Mouse (Mus musculus) stomach, embryonic 14.5 days (tissue): Measurements from ENCODE around the gene Arid2. TPM values are rescaled to one million over a fixed set of nuclear protein-coding genes. Genes with fewer than 3 reads are reported as not detected.
"Not testable (repeated sequence)": the region's sequence is repeated elsewhere in the genome, so short reads cannot be mapped to it uniquely, and the experiment has no call there.

Experiments
- ATAC-seq: fragments of 200-750 bp; cut with Nextera tagmentation; 2 replicates; pipeline ENCODE4 v1.8.0; 2017; ENCODE audit warnings: low read depth, moderate TSS enrichment; ENCODE audit not compliant: insufficient number of reproducible peaks, insufficient read depth, low FRiP score
- H3K27ac ChIP-seq: fragments of 300-500 bp; sonication (generic); 2 replicates; pipeline ENCODE4 v1.5.1; 2014; ENCODE audit warnings: mild to moderate bottlenecking, low read length, moderate library complexity, mixed read lengths
- H3K27me3 ChIP-seq: fragments of 300-500 bp; sonication (generic); 2 replicates; pipeline ENCODE4 v1.6.1; 2014; ENCODE audit warnings: low read length, control low read depth, mixed read lengths; ENCODE audit not compliant: control insufficient read depth, insufficient read depth
- H3K36me3 ChIP-seq: fragments of 300-500 bp; sonication (generic); 2 replicates; pipeline ENCODE4 v1.6.1; 2014; ENCODE audit warnings: mild to moderate bottlenecking, control low read depth, low read length, moderate library complexity, mixed read lengths; ENCODE audit not compliant: control insufficient read depth, insufficient read depth
- H3K4me1 ChIP-seq: fragments of 300-500 bp; sonication (generic); 2 replicates; pipeline ENCODE4 v1.6.1; 2014; ENCODE audit warnings: low read length, control low read depth, mixed read lengths; ENCODE audit not compliant: control insufficient read depth, insufficient read depth
- H3K4me2 ChIP-seq: fragments of 300-500 bp; sonication (generic); replicated peaks from 2 replicates; pipeline ENCODE4 v1.6.1; 2014; ENCODE audit warnings: low read depth, low read length, control low read depth
- H3K4me3 ChIP-seq: fragments of 300-500 bp; sonication (generic); 2 replicates; pipeline ENCODE4 v1.5.1; 2014; ENCODE audit warnings: low read depth, low read length, control low read depth
- H3K9ac ChIP-seq: fragments of 300-500 bp; sonication (generic); replicated peaks from 2 replicates; pipeline ENCODE4 v1.6.1; 2014; ENCODE audit warnings: low read depth, mild to moderate bottlenecking, control low read depth, low read length, moderate library complexity, mixed read lengths
- H3K9me3 ChIP-seq: fragments of 300-500 bp; sonication (generic); 2 replicates; pipeline ENCODE4 v1.6.1; 2016; ENCODE audit warnings: low read depth, low read length, control low read depth; ENCODE audit not compliant: control insufficient read depth
- WGBS: fragments of 180-500 bp; shearing (Covaris S2); extraction: QIAGEN DNeasy Blood & Tissue Kit; methylation state at CpG from one replicate; pipeline ENCODE4 v1.1.7; 2014; 5-methylcytosine and 5-hydroxymethylcytosine counted together
- polyA plus RNA-seq: library from polyadenylated mRNA; unstranded; fragments of >200 nt; fragmentation: Nextera tagmentation; extraction: Ambion mirVana; gene quantifications from 2 replicates; pipeline ENCODE4 v1.2.1, GENCODE M21; 2014

Arid2 gene
- polyA plus RNA-seq, 1 experiment from 2014 or later = 31.2 TPM

- Histone ChIP-seq H3K9me3 (no peaks in the 10 kb centered on the region), H3K27me3 (no peaks in the 10 kb centered on the region), H3K36me3 (peaks cover 78% of the 10 kb centered on the region), H3K27ac (no peak overlapping the region), H3K4me1 (no peaks in the 10 kb centered on the region), H3K4me2 (no peak overlapping the region), H3K9ac (no peak overlapping the region), H3K4me3 (no peak overlapping the region)
- ATAC-seq = no peak
- whole genome bisulfite sequencing = 93% methylated on average over 12 of the region's 12 CpGs
Observed at GRCm38 (mm10) chr15:96418161-96418560, 130.8 kb downstream of the Arid2 start.

GRCm38 (mm10) chr15:96419920-96420319 lies 132.6 kb downstream of the Arid2 start:
- ATAC-seq = no peak
- H3K27me3 ChIP-seq = no peaks in the 10 kb centered on the region
- no peak overlapping the region for H3K4me3 ChIP-seq
- H3K36me3 ChIP-seq = peaks cover 76% of the 10 kb centered on the region
- H3K9ac ChIP-seq = no peak overlapping the region
- no peak overlapping the region for H3K4me2 ChIP-seq
- H3K27ac ChIP-seq = no peak overlapping the region
- no peaks in the 10 kb centered on the region for H3K9me3 ChIP-seq
- no peaks in the 10 kb centered on the region for H3K4me1 ChIP-seq
- WGBS = 94% methylated on average over 8 of the region's 8 CpGs

GRCm38 (mm10) chr15:96434202-96434601 lies 146.9 kb downstream of the Arid2 start:
- no peaks in the 10 kb centered on the region for H3K4me1 ChIP-seq
- WGBS = 91% methylated on average over 1 of the region's 1 CpGs
- no peak overlapping the region for H3K27ac ChIP-seq
- peaks cover 49% of the 10 kb centered on the region for H3K36me3 ChIP-seq
- H3K9ac ChIP-seq = no peak overlapping the region
- no peak for ATAC-seq
- no peak overlapping the region for H3K4me2 ChIP-seq
- no peak overlapping the region for H3K4me3 ChIP-seq
- no peaks in the 10 kb centered on the region for H3K27me3 ChIP-seq
- H3K9me3 ChIP-seq = no peaks in the 10 kb centered on the region

- WGBS = 74% methylated on average over 5 of the region's 6 CpGs
- not testable (repeated sequence) for H3K9me3 ChIP-seq, H3K27me3 ChIP-seq
Observed at GRCm38 (mm10) chr15:96441480-96441879, 154.2 kb downstream of the Arid2 start.

GRCm38 (mm10) chr15:96446785-96447184 lies 159.5 kb downstream of the Arid2 start:
- Histone ChIP-seq H3K9me3 (no peaks in the 10 kb centered on the region), H3K36me3 (peaks cover 30% of the 10 kb centered on the region), H3K4me3 (no peak overlapping the region), H3K9ac (no peak overlapping the region), H3K4me2 (no peak overlapping the region), H3K4me1 (no peaks in the 10 kb centered on the region), H3K27me3 (no peaks in the 10 kb centered on the region), H3K27ac (no peak overlapping the region)
- ATAC-seq = no peak
- 75% methylated on average over 10 of the region's 10 CpGs for WGBS

More at GRCm38 (mm10) chr15:96441480-96441879, 154.2 kb downstream of the Arid2 start:
- H3K4me3 ChIP-seq, H3K9ac ChIP-seq, H3K27ac ChIP-seq, ATAC-seq, H3K4me1 ChIP-seq, H3K4me2 ChIP-seq: not testable (repeated sequence)
- peaks cover 30% of the 10 kb centered on the region for H3K36me3 ChIP-seq

GRCm38 (mm10) chr15:96448656-96449299 lies 161.5 kb downstream of the Arid2 start:
- 91% methylated on average over 7 of the region's 7 CpGs for WGBS

GRCm38 (mm10) chr15:96453346-96453745 lies 166.0 kb downstream of the Arid2 start:
- H3K36me3 ChIP-seq = peaks cover 9% of the 10 kb centered on the region; the same call in 1 of the 2 replicates
- H3K9ac ChIP-seq = no peak overlapping the region

More at GRCm38 (mm10) chr15:96448656-96449299, 161.5 kb downstream of the Arid2 start:
- H3K4me2 ChIP-seq = no peak overlapping the region
- no peak overlapping the region for H3K4me3 ChIP-seq
- H3K27ac ChIP-seq = no peak overlapping the region
- no peaks in the 10 kb centered on the region for H3K27me3 ChIP-seq
- no peaks in the 10 kb centered on the region for H3K9me3 ChIP-seq
- no peak overlapping the region for H3K9ac ChIP-seq
- no peaks in the 10 kb centered on the region for H3K4me1 ChIP-seq
- ATAC-seq = no peak
- peaks cover 20% of the 10 kb centered on the region; the same call in 1 of the 2 replicates for H3K36me3 ChIP-seq

More at GRCm38 (mm10) chr15:96453346-96453745, 166.0 kb downstream of the Arid2 start:
- Histone ChIP-seq H3K4me3 (no peak overlapping the region), H3K27me3 (no peaks in the 10 kb centered on the region), H3K4me1 (peaks cover 15% of the 10 kb centered on the region), H3K4me2 (no peak overlapping the region), H3K27ac (no peak overlapping the region), H3K9me3 (no peaks in the 10 kb centered on the region)
- no peak for ATAC-seq
- WGBS = 82% methylated on average over 1 of the region's 1 CpGs
